Mouse (Mus musculus): ENCODE measurements at regions not wholly inside any gene's neighbourhood (a gene's known extent, or its start where the extent isn't known, plus 50 kb on each side); places are given as distances from the start of the nearest gene placed in this dataset.
"Not testable (repeated sequence)": the region's sequence is repeated elsewhere in the genome, so short reads cannot be mapped to it uniquely, and the experiment has no call there.

DNA sequence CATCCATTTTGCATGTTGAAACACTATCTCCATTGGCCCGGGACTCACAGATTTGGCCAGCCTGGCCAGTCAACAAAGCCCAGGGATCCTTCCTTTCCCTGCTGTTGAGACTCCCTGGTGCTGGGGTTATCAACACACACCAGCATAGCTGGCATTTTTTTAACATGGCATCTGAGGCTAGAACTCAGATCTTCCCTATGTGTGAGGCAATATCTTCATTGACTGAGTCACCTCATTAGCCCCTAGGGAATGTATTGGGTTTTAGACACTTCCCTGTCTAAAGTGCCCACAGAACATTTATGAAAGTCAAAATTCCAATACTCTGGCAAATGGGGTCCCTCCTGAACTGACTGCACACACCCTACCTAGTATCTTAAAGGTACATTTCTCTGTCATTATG, 306.8 kb upstream of the Rgma start:
- intact Hi-C loops (cut with DNase I): no loop called here
- DNase-seq (ENCODE audit: low spot score in 2 of 2): no peak

DNA sequence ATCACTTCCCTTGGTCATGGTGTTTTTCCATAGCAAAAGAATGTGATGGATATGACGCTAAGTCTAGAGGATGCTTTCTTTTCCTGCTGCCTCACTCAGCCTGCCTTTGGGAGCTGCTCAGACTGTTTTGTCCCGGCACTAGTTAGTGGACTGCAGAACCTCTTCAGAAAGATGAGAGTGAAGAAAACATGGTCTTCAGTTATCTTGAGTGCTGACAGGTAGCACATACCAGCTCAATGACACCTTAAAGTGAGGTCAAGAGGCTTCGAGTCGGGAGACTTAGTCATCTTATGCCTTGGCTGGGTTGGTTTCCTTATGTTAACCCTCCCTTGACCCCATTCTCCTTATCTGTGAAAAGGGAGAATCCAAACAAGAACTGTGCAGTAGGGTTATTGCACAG, 306.0 kb upstream of the Rgma start:
- intact Hi-C loops (cut with DNase I): no loop called here
- DNase-seq (ENCODE audit: low spot score in 2 of 2): no peak

DNA sequence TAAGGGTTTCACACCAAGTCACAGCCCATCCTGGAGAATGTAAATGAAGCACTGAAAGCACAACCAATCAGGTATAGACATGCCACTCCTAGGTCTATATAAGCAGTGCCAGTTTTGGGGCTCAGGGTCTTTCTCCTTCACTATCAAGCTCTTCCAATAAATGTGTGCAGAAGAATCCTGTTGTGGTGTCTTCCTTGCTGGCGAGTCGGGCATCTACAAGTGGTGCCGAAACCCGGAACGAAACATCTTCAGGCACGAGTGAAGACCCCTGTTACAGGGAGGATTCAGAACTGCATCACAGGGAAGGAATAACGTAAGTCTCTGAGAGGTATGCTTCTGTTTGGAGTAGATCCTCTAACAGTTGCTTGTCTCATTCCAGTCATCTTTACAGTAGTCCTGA, 299.9 kb upstream of the Rgma start:
- intact Hi-C loops (cut with DNase I): not testable (repeated sequence)

GRCm38 (mm10) chr7:73087496-73088185, 287.7 kb upstream of the Rgma start:
- intact Hi-C loops (cut with DNase I): no loop called here
- DNase-seq (ENCODE audit: low spot score in 2 of 2): no peak

More for the DNA sequence above, 299.9 kb upstream of the Rgma start:
- DNase-seq (ENCODE audit: low spot score in 2 of 2): not testable (repeated sequence)

DNA sequence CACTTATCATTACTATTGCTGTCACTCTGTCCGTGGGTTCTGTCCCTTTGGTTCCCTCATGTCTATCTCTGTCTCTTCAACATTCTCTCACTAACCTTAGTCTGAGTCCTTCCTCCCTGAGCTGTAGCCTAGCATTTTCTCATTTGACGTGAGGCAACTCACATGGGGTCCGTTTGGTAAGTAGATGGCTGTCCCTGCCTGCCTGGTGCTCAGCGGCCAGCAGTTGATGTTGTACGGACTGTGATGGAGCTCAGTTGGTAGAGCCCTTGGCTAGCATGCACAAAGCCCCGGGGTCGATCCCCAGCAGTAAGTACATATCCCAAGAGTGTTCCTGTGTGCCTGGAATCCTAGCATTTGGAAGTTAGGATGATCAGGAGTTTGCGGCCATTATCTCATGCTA, 287.0 kb upstream of the Rgma start:
- no peak for DNase-seq (ENCODE audit: low spot score in 2 of 2)
- intact Hi-C loops (cut with DNase I): no loop called here

- DNase-seq (ENCODE audit: low spot score in 2 of 2): no peak
- intact Hi-C loops (cut with DNase I): no loop called here
These were observed 283.6 kb upstream of the Rgma start for GRCm38 (mm10) chr7:73091758-73092157.

GRCm38 (mm10) chr7:73094059-73094458, 281.2 kb upstream of the Rgma start:
- DNase-seq (ENCODE audit: low spot score in 2 of 2): no peak
- intact Hi-C loops (cut with DNase I): no loop called here

- intact Hi-C loops (cut with DNase I): no loop called here
- peak in 1 of 2 experiments; percentile 28 for DNase-seq (ENCODE audit: low spot score in 2 of 2)
These were observed 256.4 kb upstream of the Rgma start for GRCm38 (mm10) chr7:73118871-73119270.

DNA sequence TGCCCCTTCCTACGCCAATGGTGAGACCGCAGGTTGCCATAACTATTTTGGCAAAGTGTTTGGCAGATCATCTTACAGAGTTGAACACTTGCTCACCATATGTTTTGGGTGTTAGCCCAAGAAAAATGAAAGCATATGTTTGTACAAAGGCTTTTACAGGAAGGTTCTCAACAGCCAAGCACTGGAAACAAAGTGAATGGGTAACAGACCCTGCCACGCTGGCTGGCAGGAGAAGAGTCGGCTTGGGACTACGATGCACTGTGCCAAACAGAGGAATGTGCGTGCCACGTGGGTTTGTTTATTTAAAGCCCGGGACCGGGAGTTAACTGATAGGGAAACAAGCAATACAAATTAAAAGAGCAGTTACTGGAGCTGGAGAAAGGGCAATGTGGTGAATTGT, 255.0 kb upstream of the Rgma start:
- intact Hi-C loops (cut with DNase I): no loop called here
- no peak for DNase-seq (ENCODE audit: low spot score in 2 of 2)

DNA sequence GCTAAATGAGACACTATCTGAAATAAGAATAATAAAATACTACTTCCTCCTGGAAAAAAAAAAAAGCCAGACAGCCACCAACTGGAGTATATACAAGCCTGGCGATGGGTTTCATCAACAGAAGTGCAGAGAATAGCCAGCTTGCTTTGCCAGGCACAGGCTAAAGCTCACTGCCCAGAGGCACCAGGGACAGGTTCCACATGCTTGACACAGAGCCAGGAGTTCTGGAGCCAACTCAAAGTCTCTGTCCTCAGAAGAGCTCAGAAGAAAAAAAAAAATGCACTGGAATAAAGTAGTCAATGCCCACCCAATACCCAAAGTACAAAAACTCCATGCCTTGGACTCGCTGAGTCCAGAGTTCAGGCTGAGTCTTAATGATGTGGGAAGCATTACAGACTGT, 250.3 kb upstream of the Rgma start:
- DNase-seq (ENCODE audit: low spot score in 2 of 2): no peak
- intact Hi-C loops (cut with DNase I): no loop called here

DNA sequence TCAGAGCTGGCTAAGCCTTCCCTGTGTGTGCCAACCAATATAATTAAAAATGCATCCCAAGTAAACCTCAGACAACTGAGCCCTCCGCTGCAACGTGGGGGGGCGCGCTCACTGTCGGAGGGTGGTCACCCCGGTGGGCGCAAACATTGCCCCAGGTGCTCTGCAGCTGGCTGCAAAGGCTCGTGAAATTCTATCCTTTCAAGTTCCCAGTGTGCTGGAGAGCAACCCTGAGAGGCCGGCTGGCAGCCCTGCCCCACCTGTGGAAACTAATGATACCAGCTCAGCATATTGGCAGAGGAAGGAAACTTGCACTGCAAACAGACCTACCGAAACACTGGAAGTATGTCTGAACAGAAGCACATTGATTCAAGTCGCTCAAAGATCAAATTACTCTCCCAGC, 249.4 kb upstream of the Rgma start:
- intact Hi-C loops (cut with DNase I): no loop called here

DNA sequence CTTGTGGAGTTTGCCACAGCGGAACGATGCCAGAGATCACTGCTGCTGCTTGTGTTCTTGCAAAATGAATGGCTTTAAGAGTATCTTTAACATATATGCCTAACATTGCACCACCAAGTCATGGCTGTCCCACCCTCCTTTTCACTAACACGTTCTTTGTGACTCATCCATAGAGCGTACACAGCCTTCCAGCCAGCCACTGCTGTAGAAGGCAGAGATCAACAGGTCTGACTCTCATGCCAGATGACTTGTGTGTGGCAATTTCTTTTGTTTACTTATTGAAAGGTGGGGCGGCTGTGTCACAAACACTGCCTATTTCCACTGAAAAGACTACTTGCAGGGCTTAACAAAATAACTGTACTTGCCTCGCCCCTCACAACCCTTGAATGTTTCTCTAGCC, 239.5 kb upstream of the Rgma start:
- intact Hi-C loops (cut with DNase I): no loop called here
- DNase-seq (ENCODE audit: low spot score in 2 of 2): no peak

More for the DNA sequence above, 249.4 kb upstream of the Rgma start:
- DNase-seq (ENCODE audit: low spot score in 2 of 2): no peak

DNA sequence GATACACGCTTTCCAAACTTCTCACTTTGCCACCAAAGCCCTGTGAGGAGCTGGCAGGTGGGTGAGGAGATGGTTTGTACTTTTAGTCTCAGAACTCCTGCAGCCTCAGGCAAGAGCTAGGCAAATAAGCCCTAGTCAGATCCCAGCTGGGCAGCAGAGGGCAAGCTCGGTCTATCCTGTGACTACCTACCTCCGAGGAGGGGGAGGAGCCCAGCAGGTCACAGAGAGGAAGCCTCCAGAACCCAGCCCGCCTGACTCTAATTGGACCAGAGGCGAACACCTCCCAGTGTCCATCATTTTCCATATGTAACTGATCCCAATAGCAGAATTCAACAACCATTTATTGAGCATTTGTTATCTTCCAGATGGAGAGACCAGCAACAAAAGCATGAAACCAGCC, 237.0 kb upstream of the Rgma start:
- DNase-seq (ENCODE audit: low spot score in 2 of 2): no peak
- intact Hi-C loops (cut with DNase I): no loop called here

GRCm38 (mm10) chr7:73138861-73139493, 236.3 kb upstream of the Rgma start:
- intact Hi-C loops (cut with DNase I): no loop called here

DNA sequence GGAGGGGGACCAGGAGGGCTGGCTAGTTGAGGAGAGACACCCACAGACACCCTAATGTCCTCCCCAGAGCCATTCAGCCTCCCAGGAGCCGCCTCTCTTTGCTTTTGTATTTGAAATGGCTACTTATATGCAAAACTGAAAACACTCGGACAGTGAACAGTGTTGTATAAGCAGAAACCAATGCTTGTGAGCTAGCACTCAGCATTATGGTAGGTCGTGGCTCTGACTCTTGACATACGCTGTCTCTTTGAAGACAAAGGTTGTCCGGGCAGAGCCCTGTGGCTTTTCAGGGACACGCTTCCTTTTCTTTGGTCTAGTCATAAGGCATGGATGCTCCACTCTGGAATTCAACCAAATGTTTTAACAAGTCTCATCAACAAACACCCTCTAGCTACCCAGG, 235.4 kb upstream of the Rgma start:
- no peak for DNase-seq (ENCODE audit: low spot score in 2 of 2)
- intact Hi-C loops (cut with DNase I): no loop called here

More at GRCm38 (mm10) chr7:73138861-73139493, 236.3 kb upstream of the Rgma start:
- DNase-seq (ENCODE audit: low spot score in 2 of 2): no peak

- DNase-seq (ENCODE audit: low spot score in 2 of 2): no peak
- intact Hi-C loops (cut with DNase I): no loop called here
These were observed 234.1 kb upstream of the Rgma start for GRCm38 (mm10) chr7:73141167-73141566.

DNA sequence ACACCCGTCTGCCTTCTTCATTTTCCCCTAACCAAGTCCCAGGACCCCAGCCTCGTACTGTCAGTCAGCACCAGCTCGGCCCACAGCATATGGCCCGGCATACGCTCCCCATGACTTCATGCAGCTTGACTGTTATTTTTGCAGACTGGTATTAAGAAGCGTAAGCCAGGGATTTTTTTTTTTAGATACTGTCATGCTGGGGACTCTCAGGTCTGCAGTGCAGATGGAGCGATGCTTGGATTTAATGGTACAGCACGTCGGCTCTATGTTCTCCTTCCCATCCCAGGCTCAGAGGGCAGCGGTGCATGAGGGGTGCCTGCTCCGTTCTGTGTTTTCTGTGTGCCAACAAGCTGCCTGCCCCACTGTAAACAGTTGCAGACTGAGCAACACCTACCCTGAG, 231.4 kb upstream of the Rgma start:
- no peak for DNase-seq (ENCODE audit: low spot score in 2 of 2)
- intact Hi-C loops (cut with DNase I): no loop called here

DNA sequence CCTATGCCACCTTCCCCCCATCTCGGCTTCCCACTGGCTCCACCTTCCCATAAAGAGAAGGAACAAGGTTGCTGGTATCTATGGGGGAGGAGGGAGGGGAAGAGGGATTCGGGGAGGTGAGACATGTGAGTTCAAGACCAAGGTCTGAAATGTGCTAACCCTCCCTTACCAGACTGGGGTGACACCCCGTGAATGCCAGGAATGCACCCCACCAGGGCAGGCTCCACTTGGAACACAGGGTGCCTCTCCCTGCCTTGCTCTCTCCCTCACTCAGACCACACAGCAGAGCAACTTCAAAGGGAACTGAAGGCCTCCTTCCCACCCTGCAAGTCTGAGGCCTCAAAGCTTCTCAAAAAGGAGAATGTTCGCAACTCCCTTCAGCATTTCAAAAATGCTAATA, 230.5 kb upstream of the Rgma start:
- no peak for DNase-seq (ENCODE audit: low spot score in 2 of 2)
- intact Hi-C loops (cut with DNase I): no loop called here

GRCm38 (mm10) chr7:73147251-73147650, 228.1 kb upstream of the Rgma start:
- no peak for DNase-seq (ENCODE audit: low spot score in 2 of 2)
- intact Hi-C loops (cut with DNase I): no loop called here

GRCm38 (mm10) chr7:73150436-73150835, 224.9 kb upstream of the Rgma start:
- intact Hi-C loops (cut with DNase I): no loop called here
- no peak for DNase-seq (ENCODE audit: low spot score in 2 of 2)
